21 mouse cellular contexts compared by ENCODE assay signal in genomic region chr6:94410480-94410879, GRCm38 (mm10).
DNase-seq lines count a peak whose midpoint lies in the region; ATAC-seq lines count a peak whose summit lies in the region.
"Had no signal": no experiment of that assay in that cellular context is flagged by ENCODE, and none has a peak within 500 bp of the region (broad histone marks: within the 10 kb centered on the region; RNA-seq: fewer than 3 reads in every experiment).

No protein-coding gene starts in this region.

- intact Hi-C loops in heart, postnatal 14 days (cut with DNase I): loop anchor here (5.0 kb wide), 1 partner anchor 52 kb away; no protein-coding TSS in a partner anchor

- no peaks in the 10 kb centered on the region for H3K27me3 ChIP-seq in heart, embryonic 14.5 days (ENCODE audit: control insufficient read depth, insufficient read depth, low read length)
- H3K27me3 ChIP-seq: midbrain, embryonic 15.5 days; neural tube, embryonic 12.5 days had no signal

- ATAC-seq in cerebellum, adult (ENCODE audit: insufficient number of reproducible peaks, low FRiP score, low TSS enrichment): no peak
- peak; percentile 52; the same call in 1 of the 2 replicates for ATAC-seq in heart, embryonic 14.5 days (ENCODE audit: insufficient number of reproducible peaks, insufficient read depth, low FRiP score, low read depth)
- ATAC-seq: hindbrain, embryonic 16.5 days; intestine, postnatal 0 days; midbrain, embryonic 15.5 days had no signal

- no peaks in the 10 kb centered on the region for H3K36me3 ChIP-seq in heart, embryonic 14.5 days (ENCODE audit: control insufficient read depth, insufficient read depth, low read length)
- H3K36me3 ChIP-seq: hindbrain, embryonic 10.5 days; kidney, embryonic 15.5 days; midbrain, embryonic 15.5 days; neural tube, embryonic 12.5 days had no signal

- H3K4me2 ChIP-seq in heart, embryonic 14.5 days (ENCODE audit: low read length): no peak overlapping the region
- H3K4me2 ChIP-seq: kidney, embryonic 15.5 days; midbrain, embryonic 15.5 days; neural tube, embryonic 12.5 days had no signal

- peak overlapping the region in 1 of 2 experiments; percentile 53; a peak in 2 of 4 replicates for H3K27ac ChIP-seq in heart, embryonic 14.5 days (replicated peaks in 1 of 2; ENCODE audit: control insufficient read depth in 1 of 2, insufficient read depth in 1 of 2, low read depth in 2 of 2, low read length in 2 of 2)
- H3K27ac ChIP-seq: gastrocnemius, adult 2 months; hindbrain, embryonic 10.5 days; kidney, embryonic 15.5 days; midbrain, embryonic 15.5 days; neural tube, embryonic 12.5 days; stomach, postnatal 0 days had no signal

- WGBS in heart, embryonic 14.5 days: 24% methylated on average over 2 of the region's 2 CpGs

- no peak overlapping the region for H3K9ac ChIP-seq in heart, embryonic 14.5 days (ENCODE audit: low read length)
- H3K9ac ChIP-seq: kidney, embryonic 15.5 days; midbrain, embryonic 15.5 days; neural tube, embryonic 12.5 days had no signal

- no peaks in the 10 kb centered on the region for H3K9me3 ChIP-seq in heart, embryonic 14.5 days (ENCODE audit: control insufficient read depth, low read length)
- H3K9me3 ChIP-seq: hindbrain, embryonic 10.5 days; kidney, embryonic 15.5 days; midbrain, embryonic 15.5 days; neural tube, embryonic 12.5 days had no signal

- peak; percentile 52 for DNase-seq in cerebellum, adult 9-11 months
- no peak for DNase-seq in heart, postnatal 14 days
- peak; percentile 68 for DNase-seq in brain, adult 2 months (ENCODE audit: low read depth, low spot score)
- DNase-seq in cerebellum, postnatal 14 days: peak; percentile 62 to 67
- no peak for DNase-seq in thymus, postnatal 36 days
- DNase-seq: adrenal gland, postnatal 36 days; gastrocnemius, adult 2 months; kidney, postnatal 36 days; layer of hippocampus, postnatal 36 days; lung, postnatal 4 days; right cerebral cortex, postnatal 14 days; thymus, adult 2 months had no signal

- peaks cover 13 to 36% of the 10 kb centered on the region in 2 experiments for H3K4me1 ChIP-seq in heart, embryonic 14.5 days (ENCODE audit: control insufficient read depth in 2 of 2, insufficient read depth in 2 of 2, low read length in 2 of 2)
- H3K4me1 ChIP-seq: kidney, embryonic 15.5 days; midbrain, embryonic 15.5 days; neural tube, embryonic 12.5 days had no signal

- H3K4me3 ChIP-seq in heart, embryonic 14.5 days (ENCODE audit: control insufficient read depth in 1 of 2, insufficient read depth in 1 of 2, low read depth in 1 of 2, low read length in 2 of 2): no peak overlapping the region
- H3K4me3 ChIP-seq: gastrocnemius, adult 2 months; hindbrain, embryonic 10.5 days; kidney, embryonic 15.5 days; midbrain, embryonic 15.5 days; neural tube, embryonic 12.5 days had no signal

Comparison
In these comparisons a context has a peak if more than half of its experiments do, and no peak if none do; other contexts are left out.
1. DNase-seq: peak in cerebellum, adult 9-11 months (single experiment), brain, adult 2 months (single experiment) and cerebellum, postnatal 14 days (2 of 2); none in heart, postnatal 14 days (0 of 2) and thymus, postnatal 36 days (0 of 2).